Mouse (Mus musculus): ENCODE measurements around the gene Slc1a4.

The Slc1a4 gene

GRCm38 (mm10) chr11:20332561-20333514 is at the start of gene Slc1a4:
Slc1a4 (minus strand) TSS chr11:20332713.
- peak; percentile 82 to 84 for DNase-seq

DNA sequence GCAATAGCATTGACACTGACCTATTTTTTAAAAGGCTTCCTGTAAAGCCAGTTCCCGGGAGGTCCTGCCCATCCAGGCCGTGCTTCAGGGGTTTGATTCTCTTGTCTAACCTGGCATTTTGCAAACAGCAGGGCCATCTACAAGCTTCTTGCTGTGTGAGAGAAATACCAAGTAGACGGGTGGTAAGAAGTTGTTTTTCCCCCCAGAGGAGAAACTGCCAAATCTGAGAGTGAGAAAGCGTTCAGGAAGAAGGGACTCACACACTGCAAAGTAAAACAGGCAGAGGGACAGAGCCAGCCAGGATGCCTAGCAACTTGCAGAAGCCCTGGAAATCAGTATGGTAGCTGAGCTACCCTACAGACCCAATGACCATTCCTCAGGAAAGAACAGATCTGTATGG is 47.6 kb upstream of the Slc1a4 start:
- DNase-seq = no peak

- DNase-seq = no peak
These were observed 44.1 kb upstream of the Slc1a4 start for GRCm38 (mm10) chr11:20376642-20377041.

DNA sequence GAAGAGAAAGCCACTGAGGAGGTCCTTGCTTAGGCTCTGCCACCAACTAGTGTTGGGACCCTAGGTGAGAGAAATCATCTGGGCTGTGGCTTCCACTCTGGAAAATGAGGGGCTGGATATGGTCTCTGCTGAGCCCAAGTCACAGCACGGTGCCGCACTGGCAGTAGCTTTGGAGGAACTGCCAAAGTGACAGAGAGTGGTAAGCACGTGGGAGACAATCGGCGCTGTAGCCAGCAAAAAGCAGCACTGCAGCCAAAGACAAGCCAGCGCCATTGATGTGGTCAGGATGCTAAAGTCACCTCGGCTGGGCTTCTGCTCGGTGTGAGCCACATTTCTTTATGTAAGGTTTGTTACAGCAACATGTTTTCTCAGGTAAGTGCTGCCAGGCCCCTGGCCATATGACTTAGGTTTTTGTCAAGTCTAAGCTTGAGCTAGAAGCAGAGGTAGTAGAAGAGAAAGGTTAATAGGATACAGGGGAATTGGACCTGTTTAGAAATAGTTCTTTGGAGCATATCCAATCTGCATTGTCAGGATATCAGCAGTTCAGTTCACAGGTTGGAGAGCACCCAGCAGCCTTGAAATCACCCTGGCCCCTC is 40.2 kb upstream of the Slc1a4 start:
- DNase-seq = no peak

DNA sequence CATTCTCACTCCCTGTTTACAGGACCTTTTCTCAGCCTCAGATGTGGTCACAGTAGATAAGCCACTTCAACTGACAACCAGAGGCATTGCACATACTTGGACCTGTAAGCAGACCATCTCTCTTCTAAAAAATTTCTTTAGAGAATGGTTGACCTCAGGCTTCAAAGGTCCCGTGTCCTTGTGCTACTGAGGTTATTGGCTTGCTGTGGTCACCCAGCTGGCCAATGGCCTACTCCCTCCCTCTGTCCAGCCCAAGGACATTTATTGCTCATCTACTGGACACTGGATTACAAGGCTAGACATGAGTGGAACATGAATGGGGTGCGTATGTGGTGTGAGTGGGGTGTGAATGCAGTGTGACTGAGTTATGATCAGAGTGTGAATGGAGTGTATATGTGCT is 38.0 kb upstream of the Slc1a4 start:
- DNase-seq = no peak

DNA sequence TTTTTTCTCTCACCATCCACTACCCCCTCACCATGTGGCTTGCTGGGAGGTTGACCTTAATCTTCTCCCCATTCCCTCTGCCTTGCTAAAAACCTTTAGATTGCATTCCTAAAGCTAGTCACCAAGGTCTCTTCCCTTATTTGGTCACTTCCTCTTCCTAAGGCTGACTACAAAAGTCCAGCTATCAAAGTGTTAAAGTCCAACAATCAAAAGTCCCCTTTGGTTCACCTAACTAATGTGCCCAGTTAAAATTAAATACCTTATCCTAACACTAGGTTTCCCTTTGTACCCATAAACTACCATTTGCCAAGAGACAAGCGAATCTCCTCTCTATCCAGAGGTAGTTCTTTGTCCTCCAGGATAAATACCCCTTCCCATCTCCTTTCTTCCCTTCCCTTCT is 33.9 kb upstream of the Slc1a4 start:
- no peak for DNase-seq

DNA sequence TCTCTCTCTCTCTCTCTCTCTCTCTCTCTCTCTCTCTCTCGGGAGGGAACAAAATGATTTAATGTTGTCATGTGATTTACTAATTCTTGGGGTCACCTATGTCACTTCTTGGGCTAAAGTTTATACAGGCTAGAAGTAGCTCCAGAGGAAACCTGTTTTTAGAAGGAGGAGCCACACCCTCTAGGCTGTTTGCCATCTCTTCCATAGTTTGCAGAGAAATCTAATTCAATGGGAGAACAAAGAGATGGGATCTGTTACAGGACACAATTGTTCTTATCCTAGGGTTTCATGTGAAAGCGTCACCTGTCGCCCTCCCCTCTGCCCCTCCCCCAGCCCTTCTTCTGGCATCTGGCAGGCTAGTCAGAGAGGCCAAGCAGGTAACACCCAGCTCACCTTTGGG is 28.8 kb upstream of the Slc1a4 start:
- DNase-seq = no peak

GRCm38 (mm10) chr11:20357684-20358447 is 25.4 kb upstream of the Slc1a4 start:
- DNase-seq = no peak

DNA sequence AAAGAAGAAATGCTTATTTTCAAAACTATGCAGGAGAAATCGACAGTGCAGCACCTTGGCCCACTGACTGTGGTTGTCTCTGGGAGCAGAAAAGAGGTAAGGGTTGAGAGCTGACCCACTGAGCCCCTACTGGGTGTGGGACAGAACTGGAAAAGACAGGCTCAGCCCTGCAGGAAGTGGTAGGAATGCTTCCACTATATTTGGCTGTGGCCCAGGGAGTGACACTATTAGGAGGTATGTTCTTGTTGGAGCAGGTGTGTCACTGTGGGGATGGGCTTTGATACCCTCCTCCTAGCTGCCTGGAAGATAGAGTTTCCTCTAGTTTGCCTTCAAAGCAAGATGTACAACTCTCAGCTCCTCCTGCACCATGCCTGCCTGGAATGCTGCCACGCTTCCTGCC is 16.0 kb upstream of the Slc1a4 start:
- DNase-seq = no peak

GRCm38 (mm10) chr11:20347548-20347947 is 15.0 kb upstream of the Slc1a4 start:
- no peak for DNase-seq

DNA sequence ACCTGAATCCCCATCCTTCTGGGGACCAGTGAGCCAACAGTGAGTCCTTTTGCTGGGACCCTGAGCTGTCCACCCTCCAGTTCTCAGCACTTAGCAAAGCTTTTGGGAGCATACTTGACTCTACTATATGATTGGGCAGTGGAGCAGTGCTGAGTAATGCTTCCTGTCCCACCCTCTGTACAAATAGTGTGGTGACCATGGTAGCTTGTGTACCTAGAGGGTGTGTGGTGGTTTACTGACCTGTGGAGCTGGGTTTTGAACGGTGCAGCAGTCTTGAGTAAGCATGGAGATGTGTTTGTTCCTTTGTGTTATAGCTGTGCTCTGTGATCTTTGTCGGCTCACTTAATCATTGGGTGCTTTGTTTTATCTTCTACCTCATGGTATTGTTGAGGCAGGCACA is 13.9 kb upstream of the Slc1a4 start:
- no peak for DNase-seq

DNA sequence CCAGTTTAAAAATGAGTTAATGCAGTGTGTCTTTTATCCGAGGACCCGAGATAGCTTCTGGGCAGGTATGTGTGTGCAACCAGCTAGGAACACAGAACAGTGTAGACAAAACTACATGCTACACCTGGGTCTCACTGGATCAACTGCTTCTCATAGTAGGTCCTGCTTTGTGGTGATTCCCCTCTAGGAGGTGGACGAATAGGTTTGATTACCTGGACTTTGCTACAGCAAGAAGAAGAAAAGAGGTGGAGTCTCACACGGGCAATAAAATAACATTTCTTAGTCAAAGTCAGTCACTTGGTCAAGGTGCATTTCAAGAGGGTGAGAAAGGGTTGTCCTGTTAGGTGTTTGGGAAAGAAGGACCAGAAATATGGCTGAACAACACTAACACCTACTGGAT is 11.4 kb upstream of the Slc1a4 start:
- no peak for DNase-seq

DNA sequence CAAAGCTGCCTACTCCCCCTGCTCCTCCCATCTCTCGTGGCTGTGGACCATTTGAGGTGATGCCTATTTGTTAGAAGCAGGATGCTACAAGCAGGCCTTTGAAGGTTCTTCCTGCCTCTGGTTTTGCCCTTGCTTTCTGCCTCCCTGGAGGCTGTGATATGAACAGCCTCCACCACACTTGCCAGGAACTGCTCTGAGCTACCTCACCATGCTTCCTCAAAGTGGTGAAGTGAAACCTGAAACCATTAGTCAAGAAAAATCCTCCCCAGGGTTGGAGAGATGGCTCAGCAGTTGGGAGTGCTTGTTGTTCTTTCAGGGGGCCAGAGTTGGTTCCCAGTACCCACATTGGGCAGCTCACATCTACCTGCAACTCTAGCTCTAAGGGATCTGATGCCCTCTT is 9.1 kb upstream of the Slc1a4 start:
- DNase-seq = no peak

- DNase-seq = no peak
These were observed 6.2 kb upstream of the Slc1a4 start for GRCm38 (mm10) chr11:20338703-20339102.

DNA sequence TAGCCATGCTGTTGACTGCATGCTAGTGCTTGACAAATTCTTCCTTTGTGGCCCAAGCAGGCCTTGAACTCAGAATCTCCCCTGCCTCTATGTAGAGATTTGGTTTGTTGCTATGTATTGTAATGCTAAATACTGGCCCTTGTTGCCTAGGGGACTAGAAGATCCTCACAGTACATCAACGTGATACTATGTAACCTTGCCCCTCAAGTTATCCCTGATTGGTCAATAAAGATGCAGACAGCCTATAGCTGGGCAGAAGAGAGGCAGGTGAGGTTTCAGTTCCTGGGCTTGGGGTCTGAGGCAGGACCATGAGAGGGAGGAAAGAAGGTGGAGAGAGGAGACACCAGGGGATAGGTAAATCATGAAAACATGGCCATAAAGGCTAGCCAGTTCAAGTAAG is 1.8 kb upstream of the Slc1a4 start:
- DNase-seq = peak in 1 of 2 experiments; percentile 1

GRCm38 (mm10) chr11:20331690-20332537 is 599 bp downstream of the Slc1a4 start:
- DNase-seq = peak in 1 of 2 experiments; percentile 43

GRCm38 (mm10) chr11:20331027-20331689 is 1.4 kb downstream of the Slc1a4 start:
- no peak for DNase-seq

DNA sequence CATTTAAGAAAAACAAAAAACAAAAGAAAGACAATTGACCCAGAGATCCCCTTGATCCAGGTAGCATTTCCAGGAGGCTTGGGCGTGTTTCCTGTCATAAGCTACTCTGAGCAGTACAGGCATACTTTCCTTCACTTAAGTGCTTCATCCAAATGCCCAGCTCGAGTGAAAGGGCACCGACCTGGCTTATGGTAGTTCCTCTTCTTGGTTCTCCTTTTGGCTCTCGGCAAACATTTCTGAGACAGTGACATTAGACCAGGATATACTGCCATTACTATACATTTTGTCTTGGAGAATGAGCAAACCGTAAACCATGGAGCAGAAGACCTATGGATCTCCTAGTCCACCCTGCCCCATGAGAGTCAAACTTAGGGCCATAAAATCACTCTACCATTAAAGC is 2.8 kb downstream of the Slc1a4 start:
- peak; percentile 21 to 27 for DNase-seq

GRCm38 (mm10) chr11:20328771-20329170 is 3.7 kb downstream of the Slc1a4 start:
- DNase-seq = no peak

GRCm38 (mm10) chr11:20326328-20326995 is 6.1 kb downstream of the Slc1a4 start:
- DNase-seq = no peak

DNA sequence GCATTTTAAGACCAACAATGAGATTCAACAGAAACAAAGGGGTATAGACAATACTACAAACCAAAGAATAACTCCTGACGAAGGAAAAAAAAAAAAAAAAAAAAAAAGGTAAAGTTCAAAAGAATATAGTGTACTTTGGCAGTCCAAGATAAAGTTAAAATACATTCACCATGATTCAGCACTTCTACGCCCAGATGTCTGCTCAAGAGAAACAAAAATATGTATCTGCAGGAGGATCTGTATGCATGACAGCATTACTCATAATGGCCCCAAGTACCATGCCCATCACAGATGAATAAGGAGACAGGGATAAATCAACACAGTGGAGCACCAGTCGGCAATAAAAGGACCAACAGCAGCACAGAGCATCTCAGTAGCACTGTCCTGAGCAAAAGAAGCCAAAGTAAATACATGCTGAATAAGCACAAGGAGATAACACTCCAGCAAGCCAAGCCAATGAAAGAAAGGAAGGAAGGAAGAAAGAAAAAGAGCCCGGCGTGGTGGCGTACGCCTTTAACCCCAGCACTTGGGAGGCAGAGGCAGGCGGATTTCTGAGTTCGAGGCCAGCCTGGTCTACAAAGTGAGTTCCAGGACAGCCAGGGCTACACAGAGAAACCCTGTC is 7.3 kb downstream of the Slc1a4 start:
- no peak for DNase-seq
